Mouse (Mus musculus) fibroblast of lung, adult 2 months (primary cell): ENCODE results near the gene Tpx2.

ENCODE experiments used
- DNase-seq: peaks from one replicate; pipeline ENCODE4 v3.0.0-alpha.2; 2011; ENCODE audit warnings: low read depth

The Tpx2 gene

DNA sequence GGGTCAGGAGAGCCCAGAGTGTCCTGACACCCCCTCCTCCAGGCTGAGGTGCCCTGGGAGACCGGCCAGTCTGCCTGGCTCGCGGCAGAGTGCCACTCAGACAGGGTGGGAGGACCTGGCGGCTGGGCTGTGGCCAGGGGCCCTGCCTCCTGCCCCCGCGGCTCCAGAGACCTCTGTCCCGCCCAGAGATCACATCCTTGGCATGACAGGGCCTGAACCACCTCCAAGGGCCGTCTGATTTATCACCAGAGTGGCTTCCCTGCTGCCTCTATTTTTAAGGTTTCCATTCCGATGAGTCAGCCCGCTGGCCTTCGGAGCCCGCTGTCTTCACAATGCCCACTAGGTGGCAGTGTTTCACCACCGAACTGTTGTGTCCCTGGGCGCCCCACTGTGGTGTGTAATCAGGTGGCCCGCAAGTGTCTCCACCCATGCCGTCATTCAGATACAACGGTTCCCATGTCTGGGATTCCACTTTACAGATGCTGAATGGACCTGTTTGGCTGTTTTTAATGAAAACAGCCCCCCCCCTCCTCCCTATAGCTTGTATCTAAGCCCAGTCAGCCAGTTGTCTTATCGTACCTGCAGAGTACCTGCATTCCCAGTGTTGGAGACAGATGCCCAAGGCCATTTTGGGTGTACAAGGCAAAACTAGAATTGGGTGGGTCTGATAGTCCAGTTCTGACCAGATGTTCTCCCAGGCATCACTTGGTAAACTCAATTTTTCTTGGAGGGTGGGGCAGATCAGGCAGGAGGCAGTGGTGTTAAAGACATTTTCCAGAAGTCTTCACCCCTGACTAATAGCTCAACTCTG lies 66.8 kb downstream of the Tpx2 start:
- peak; percentile 87 for DNase-seq

DNA sequence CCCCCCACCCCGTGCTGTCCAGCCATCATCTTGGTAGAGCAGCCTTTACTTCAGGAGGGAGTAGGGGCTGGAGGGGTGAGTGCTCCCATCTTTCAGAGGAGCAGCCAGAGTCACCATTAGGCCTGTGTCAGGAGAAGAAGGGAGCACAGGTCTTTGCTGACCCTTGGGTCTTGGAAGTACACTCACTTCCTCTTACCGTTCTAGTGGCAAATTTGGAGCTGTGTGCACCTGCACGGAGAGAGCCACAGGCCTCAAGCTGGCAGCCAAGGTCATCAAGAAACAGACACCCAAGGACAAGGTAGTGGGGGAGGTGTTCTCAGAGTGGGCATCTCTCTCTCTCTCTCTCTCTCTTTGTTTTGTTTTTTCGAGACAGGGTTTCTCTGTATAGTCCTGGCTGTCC lies 67.7 kb downstream of the Tpx2 start:
- no peak for DNase-seq

DNA sequence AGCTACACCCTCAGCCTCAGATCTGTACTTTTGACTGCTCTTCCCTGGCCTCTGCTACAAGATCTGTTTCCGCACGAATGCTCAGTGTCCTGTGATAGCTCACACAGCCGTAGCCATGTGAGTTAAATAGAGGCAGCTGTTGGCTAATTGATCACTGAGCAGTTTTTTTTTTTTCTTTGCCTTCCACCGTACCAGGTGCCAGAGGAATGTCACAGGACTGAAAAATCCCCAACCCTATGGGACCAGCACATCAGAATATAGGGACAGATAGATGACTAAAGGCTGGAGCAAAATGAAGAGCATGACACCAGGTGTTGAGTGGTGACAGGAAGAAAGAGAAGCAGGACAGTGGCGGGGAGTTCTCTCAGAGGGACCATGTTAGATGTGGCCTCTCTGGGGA lies 68.3 kb downstream of the Tpx2 start:
- DNase-seq, result no peak

DNA sequence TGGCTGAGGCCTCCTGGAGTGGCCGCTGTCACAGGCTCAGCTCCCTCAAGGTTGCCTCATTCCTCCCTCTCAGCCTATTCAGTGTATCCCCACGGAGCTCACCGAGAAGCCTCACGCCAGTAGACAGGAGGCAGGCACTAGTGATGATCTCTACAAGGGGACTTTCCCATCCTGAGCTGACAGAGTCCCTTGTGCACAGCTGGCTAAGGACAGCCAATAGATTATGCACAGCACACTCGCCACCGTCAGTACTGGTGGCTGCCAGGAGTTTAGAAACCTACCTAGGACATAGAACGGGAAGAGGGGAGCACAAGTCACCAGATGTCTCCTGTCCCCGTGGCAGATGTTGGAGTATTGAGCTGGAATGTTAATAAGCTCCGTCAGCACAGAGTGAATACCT lies 69.9 kb downstream of the Tpx2 start:
- no peak for DNase-seq

DNA sequence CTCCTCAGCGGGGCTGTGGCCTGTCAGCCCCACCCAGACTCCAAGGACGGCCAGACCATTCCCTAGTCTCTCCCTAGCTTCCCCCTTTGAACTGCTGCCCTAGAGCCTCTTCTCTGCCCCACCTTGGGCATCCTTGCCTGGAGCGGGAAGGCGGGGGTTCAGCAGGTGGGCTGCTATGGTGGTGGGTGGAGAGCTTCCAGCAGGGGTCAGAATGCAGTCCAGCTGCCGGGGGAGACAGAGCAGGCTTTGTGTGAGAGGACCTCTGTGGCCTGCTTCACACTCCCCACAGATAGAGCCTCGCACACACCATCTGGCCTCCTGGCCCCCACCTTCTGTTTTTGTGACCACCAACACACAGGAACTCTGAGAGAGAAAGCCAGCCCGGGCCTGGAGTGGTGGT lies 74.6 kb downstream of the Tpx2 start:
- no peak for DNase-seq

DNA sequence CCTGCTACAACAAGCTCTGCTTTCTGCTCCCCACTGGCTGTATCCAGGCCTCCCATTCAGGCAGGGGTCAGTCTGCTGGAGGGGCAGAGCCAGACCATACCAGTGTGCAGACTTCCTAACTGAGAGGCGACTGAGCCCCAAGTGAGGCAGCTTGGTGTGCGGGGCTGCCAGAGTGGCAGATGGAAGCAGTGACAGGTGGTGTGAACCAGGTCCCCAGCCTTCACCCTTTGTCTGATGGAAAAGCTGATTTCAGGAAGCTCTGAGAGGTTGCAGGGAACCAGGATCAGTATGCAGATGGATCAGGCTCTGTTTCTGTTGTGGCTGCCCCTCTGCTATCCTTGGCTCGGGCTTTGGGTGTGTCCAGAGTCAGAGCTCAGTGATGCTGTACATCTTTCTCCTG lies 75.9 kb downstream of the Tpx2 start:
- no peak for DNase-seq

DNA sequence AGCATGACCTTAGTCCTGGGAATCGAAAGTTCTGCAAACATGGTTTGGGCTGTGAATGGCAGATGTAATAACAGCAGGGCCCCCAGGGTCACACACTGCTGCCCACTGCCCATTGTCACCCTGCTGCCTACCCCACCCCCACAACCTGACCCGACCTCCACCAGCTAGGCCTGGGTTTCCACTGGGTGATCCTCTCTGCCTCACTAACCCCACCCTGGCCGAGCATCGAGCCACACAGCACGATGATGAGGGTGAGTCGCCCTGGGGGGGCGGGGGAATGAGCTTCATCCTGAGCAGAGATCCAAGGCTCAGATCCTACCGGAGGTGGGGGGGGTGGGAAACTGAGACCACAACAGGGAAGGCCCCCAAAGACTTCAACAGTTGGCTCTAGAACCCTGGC lies 76.4 kb downstream of the Tpx2 start:
- DNase-seq, result no peak

DNA sequence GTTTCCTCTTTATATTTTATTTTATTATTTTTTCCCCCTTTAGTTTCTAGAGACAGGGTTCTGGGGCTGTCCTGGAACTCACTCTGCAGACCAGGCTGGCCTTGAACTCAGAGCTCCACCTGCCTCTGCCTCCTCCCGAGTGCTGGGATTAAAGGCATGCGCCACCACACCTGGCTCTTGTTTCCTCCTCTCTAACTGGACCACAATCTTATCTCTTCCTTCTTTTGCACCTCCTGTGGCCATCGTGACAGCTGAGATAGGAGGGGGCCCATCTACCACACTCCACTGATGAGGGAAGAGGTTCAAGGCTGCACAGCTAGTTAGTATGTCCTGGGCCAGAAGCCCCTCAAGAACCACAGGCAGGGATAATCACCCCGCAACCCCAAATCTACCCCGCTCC lies 76.8 kb downstream of the Tpx2 start:
- DNase-seq, result no peak

DNA sequence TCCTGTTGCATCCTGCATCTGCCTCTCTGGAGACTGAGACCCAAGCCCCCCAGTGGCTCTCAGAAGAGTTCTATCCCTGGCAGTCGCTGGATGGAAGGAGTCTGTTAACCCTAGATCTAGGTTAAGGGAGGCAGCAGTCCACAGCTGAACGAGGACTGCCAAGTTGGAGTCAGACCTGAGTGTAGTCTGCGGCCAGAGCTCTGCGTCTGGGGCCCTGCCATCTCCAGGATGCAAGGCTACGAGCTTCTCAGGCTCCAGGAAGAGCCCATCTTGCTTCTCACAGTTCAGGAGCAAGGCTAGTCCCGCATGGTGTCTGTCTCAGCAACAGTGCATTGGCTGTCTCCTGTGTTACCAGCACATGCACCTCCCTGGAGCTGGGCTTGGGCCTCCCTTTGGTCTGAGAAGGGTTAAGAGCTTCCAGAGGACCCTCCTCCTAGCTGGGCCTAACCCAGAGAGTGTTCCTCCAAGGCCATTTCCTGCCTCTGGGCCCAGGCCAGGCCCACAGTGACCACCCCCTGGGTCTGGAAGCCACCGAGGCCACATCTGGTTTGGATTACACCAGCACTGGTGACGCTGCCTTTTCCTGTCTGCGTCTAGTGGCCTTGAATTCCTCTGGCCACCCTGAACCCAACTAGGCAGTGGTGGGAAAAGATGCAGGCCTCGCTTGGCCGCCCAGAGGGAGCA lies 77.6 kb downstream of the Tpx2 start:
- DNase-seq, result peak; percentile 84

DNA sequence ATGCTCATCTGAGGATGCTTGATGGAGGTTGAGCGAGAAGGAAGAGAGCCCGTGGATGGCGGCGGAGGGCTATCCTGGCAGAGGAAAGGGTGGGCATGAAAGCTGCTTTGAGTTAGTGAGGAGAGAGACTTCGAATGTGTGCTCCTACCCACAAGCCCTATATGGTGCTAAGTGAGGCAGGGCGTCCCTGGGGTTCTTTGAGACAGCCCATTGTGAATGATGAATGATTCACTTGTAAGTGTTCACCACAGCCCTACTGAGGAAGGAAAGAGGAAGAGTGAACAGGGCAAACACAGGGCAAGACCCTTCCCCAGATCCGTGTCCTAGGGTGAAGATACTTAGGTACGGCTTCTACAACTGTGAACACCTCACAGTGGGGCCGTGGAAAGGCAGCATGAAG lies 79.1 kb downstream of the Tpx2 start:
- DNase-seq, result no peak

DNA sequence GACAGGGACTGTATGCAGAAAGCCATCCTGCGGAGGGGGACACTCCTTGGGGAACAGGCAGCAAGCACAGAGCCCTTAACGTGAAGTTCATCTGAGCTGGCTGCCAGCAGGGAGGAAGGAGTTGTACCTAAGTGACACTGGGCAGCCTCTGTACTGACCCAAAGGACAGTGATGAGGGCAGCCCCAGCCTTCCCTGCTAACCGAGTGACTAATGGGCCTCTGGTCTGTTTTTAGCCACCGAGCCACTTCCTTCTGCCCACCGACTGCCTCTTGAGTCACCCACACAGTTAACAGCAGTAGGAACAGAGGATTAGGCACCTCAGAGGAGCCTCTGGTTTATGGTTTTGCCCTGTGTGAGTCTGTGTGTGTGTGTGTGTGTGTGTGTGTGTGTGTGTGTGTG lies 79.6 kb downstream of the Tpx2 start:
- peak; percentile 40 for DNase-seq

DNA sequence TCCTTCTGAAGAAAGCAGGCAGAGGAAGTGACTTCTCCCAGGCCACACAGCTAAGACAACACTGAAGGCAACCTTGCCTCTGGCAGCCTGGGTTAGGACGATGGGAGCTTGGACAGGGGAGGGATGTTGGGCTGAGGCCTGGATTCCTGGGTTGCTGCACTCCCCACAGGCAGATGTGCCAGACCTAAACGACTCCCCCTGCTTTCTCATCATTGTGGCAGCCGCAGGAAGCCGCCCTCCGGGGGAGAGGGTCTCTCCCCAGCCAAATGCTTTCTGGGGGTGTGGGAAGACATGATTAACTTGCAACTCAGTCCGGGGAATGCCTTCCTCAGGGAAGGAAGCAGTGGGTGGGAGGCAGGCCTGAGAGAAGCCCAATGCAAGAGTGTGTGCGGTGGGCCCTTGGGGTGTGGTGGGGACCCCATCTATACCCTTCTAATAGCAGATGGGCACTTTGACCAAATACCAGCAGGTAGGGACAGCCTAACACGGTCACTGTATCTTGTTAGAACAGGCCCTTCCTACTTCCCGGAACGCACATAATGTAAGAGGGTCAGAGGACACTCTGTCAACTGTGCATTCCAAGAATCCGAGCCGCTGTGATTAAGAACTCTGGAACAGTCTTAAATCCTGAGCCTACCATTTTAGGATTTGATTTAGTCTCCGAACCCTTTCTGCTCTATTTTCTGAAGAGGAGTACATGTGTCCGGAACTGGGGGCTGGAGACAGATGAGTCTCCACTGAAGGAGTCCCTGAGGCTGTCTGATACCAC lies 80.6 kb downstream of the Tpx2 start:
- DNase-seq, result peak; percentile 74

DNA sequence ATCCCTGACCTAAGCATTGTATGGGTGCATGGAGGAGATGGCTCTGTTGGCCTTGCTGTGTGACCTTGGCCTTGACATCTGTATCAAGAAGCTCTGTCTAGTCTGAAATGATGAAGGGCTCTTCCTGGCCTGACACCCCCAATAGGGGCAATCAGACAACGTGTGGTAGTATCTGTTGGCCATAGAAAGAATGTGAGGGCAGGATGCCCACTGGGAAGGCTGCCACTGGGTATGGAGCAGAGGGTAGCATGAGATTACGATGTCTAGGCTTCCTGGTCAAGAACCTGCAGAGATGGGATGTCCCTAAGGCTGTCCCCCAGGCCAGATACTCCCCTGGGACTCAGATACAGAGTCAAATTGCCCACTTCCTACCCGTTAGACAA lies 81.2 kb downstream of the Tpx2 start:
- no peak for DNase-seq

DNA sequence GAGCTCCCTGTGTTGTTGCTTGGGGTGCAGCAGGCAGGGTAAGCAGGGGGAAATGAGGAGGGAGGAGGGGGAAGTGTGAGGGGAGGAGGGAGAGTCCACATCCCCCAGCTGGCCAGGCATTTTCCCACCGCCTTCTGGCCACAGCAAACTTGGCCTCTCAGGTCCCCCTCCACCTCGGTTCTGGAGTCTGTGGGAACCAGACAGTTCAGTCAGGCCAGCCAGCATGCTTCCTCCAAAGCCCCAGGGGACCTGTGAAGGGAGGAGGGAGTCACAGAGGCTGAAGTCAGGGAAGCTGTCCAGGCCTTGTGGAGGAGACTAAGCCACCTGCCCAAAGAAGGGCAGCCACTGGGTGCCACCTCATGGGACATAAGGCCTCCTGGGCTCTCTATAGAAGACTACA lies 82.5 kb downstream of the Tpx2 start:
- peak; percentile 72 for DNase-seq

DNA sequence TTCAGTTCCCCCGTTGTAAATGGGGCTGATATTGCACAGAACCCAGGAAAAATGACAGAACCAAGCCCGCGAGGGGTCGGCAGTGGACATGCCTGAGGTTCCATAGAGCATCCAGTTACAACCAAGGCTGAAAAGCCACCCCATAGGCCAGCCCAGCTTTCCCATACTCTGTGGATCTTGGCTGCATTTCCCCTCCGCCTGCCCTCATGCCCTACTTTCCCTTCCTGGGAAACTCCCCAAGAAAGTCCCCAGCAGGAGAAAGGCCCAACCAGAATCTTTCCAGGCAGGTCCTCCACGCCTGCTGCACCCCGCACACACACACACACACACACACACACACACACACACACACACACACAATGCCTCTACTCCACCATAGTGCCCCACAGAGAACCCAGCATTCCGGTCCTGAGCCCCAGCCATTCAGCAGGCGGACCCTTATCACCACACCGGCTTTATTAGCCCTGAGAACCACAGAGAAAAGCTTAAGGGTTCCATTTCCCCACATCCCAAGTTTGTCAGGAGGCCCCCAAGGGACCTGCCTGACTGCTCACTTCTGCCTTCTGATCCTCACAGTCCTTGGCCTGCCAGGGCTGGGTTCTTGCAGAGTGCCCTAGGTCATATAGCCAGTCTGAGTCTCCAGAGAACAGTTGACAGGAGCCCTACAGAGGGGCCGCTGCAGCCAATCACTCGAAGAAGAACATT lies 83.8 kb downstream of the Tpx2 start:
- peak; percentile 86 for DNase-seq

DNA sequence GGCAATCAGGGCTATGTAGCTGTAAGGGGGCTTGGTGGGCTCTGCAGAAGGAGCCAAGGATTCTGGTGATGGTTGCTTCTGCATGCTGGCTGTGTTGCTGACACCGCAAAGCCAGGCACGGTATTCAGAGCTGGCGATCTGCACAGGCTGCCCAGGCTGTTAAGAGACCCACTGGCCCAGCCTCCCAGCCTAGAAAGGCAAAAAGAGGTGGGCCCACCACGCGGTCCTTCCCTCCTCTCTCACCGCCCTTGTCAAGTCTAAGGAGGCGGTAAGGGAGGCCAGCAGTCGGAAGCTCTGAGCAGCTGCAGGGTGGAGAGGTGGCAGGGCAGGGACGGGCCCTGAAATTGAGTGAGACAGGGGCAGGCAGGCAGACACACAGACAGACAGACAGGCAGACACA lies 85.3 kb downstream of the Tpx2 start, which contains the start of gene Foxs1:
Gene Foxs1, minus strand, starts transcription at position 161 of the 400 bp plus-strand sequence.
- DNase-seq, result peak; percentile 57

DNA sequence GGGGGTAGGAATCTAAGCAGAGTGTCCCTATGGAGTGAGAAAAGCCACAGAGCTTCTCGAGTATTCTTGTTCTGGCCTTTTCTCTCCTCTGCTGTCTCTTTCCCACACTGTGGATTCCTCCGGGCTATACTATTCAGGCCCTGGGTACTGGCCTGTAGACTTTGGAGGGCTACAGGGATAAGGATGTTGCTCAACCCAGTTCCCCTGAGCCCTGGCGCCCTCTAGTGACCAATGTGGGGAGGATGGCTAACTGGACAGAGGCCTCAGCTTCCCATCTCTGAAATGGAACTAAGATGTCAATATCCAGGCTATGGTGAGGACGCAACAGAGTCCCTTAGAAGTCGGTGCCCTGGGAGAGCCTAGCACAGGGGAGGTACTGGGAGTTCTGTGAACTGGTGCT lies 85.8 kb downstream of the Tpx2 start:
- DNase-seq, result peak; percentile 53

DNA sequence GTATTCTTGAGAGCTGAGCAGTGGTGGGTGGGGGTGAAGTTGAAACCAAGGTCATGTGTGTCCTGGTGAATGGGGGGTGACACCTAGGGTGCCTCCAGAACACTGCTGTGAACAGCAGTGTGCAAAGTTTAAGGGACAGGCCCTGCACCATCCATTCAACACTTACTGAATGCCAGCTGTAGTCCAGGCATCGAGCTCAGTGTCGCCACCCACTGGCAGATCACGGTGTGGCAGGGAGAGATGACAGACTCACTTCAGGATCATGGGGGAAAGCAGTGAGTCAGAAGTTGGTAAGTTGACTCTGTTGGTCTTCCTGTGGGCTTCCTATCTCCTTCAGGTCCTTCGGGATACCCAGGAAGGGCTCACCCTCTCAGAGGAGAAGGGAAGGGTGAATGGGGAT lies 92.1 kb downstream of the Tpx2 start:
- DNase-seq, result no peak

DNA sequence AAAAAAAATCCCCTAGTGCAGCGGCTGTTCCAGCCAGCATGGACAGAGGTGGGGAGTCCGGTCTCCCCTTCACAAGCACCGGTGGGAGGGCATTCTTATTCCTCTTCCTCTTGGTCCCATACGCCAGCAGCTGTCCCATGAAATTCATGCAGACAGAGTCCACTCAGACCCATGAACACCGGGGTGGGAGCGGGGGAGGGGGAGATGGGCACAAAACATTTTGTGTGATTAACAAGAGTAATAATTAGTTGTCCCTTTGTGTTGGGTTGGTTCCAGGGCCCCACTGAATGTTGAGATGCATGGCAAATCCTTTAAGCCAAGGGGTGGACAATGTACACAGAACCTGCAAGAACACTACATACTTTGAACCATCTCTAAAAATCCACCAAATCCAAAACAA lies 93.3 kb downstream of the Tpx2 start:
- no peak for DNase-seq

DNA sequence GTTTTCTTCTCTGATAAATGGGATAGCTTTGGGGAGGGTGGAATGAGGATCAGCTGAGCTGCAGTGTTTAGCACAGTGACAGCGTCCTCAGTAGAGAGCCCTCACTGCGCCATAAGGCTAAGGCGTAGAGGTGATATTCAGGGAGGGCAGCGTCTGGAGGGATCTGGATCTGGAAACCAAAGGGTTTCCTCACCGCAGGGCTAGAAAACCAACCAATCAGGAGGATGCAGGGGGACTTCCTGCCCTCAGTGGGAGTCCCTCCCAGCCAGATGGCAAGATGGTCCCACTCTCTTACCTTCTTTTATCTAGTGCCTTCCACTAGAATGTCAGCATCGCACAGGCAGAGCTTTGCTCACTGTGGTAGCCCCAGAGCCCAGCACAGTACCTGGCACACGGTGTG lies 94.0 kb downstream of the Tpx2 start:
- DNase-seq, result no peak

DNA sequence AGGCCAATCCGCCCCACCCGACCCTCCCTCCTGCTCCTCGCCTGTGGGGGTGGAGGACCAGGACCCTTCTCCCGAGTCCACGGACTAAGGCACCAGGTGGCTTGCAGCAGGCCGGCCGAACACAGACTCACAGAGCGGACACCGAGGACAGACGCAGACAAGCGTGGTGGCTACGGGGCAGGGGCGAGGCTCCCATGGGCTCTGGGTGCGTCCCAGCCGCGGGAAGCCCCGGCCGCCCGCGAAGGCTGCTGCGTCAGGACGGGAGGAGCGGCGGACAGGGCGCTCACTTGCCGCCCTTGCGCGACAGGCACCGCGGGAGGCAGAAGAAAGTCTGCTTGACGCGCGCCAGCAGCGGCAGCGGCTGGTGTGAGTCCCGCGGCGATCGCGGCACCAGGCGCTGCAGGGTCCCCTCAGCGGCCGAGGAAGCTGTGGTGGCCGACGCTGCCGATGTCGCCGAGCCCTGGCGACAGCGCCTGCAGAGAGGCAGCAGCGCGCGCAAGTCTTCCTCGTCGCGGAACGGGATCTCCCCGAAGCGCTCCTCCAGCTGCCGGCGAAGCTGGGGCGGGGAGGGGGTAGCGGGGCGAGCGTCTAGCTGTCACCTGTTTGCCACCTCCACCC lies 95.2 kb downstream of the Tpx2 start:
- no peak for DNase-seq

DNA sequence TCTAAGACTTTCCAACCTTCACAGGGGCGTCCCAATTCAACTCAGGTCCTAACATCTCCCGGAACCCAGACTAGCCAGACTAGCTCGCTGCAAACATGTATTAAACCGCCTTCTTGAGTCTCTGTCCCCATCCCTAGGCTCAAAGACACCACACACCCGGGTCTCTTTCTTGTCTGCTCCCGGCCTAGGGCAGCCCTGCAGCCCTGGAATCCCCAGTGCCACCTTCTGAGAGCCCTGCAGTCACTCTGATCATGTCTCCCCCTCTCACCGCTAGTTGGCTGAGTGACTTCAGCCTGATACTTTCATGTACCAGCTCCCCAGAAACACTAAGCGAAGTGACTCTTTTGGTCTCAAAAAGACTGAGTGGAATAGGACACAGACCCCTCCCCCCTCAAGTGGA lies 95.8 kb downstream of the Tpx2 start:
- no peak for DNase-seq
